In the genomic region with DNA sequence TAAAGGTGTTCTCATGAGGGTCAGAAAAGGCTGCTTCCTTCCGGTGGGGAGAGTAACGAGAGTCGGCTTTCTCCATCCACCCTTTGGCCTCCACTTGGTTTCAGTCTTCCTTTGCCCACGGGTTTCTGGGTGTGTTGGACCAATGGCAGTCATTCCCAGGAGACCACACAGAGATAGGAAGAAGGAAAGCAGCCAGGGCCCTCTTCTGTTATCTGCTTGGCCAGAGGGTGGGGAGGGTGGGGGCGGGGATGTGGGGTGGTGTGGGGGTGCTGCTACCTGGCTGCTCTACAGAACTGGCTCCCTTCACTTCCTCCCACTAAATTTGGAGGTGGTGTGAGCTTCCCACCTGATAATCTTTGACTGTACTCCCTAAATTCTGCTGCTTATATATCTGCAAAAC, we compare ENCODE assay signal across 9 mouse cellular contexts. TPM values are rescaled to one million over a fixed set of nuclear protein-coding genes. Genes with fewer than 3 reads are reported as not detected.
DNase-seq lines count a peak whose midpoint lies in the region; ATAC-seq and TF ChIP-seq lines count a peak whose summit lies in the region.
"Had no signal": no experiment of that assay in that cellular context is flagged by ENCODE, and none has a peak within 500 bp of the region (broad histone marks: within the 10 kb centered on the region; RNA-seq: fewer than 3 reads in every experiment).

No protein-coding gene starts in this region.

- no peak overlapping the region for H3K9ac ChIP-seq in forebrain, embryonic 14.5 days (ENCODE audit: low read length)
- H3K9ac ChIP-seq in hindbrain, postnatal 0 days (replicated peaks; ENCODE audit: low read length) = no peak overlapping the region

- H3K36me3 ChIP-seq in erythroblast, embryonic 14.5 days (ENCODE audit: control insufficient read depth) = peaks cover 6% of the 10 kb centered on the region; the same call in 1 of the 2 replicates
- no peaks in the 10 kb centered on the region for H3K36me3 ChIP-seq in forebrain, embryonic 14.5 days (ENCODE audit: control insufficient read depth, insufficient read depth, low read length)
- no peaks in the 10 kb centered on the region for H3K36me3 ChIP-seq in hindbrain, postnatal 0 days (ENCODE audit: insufficient read depth, low read length)
- H3K36me3 ChIP-seq in midbrain, embryonic 10.5 days = no peaks in the 10 kb centered on the region

- H3K4me2 ChIP-seq in forebrain, embryonic 14.5 days (ENCODE audit: low read length) = peak overlapping the region; percentile 90; the same call in 1 of the 2 replicates
- peak overlapping the region; percentile 96; the same call in 1 of the 2 replicates for H3K4me2 ChIP-seq in hindbrain, postnatal 0 days (ENCODE audit: low read depth, low read length)

- H3K27me3 ChIP-seq in erythroblast, embryonic 14.5 days (ENCODE audit: control insufficient read depth) = peaks cover 68% of the 10 kb centered on the region
- no peaks in the 10 kb centered on the region for H3K27me3 ChIP-seq in forebrain, embryonic 14.5 days (replicated peaks; ENCODE audit: control insufficient read depth, insufficient read depth, low read length)
- no peaks in the 10 kb centered on the region for H3K27me3 ChIP-seq in hindbrain, postnatal 0 days (ENCODE audit: insufficient read depth, low read length)
- H3K27me3 ChIP-seq in midbrain, embryonic 10.5 days (ENCODE audit: low read depth, poor library complexity, severe bottlenecking) = peaks cover 13% of the 10 kb centered on the region; the same call in 1 of the 2 replicates

- peaks cover 14% of the 10 kb centered on the region for H3K9me3 ChIP-seq in erythroblast, embryonic 14.5 days (ENCODE audit: control insufficient read depth, low read length)
- H3K9me3 ChIP-seq in forebrain, embryonic 14.5 days (replicated peaks; ENCODE audit: control insufficient read depth, low read length) = no peaks in the 10 kb centered on the region
- H3K9me3 ChIP-seq in hindbrain, postnatal 0 days (ENCODE audit: low read length) = no peaks in the 10 kb centered on the region
- no peaks in the 10 kb centered on the region for H3K9me3 ChIP-seq in midbrain, embryonic 10.5 days (replicated peaks)

- H3K4me1 ChIP-seq in erythroblast, embryonic 14.5 days (ENCODE audit: control insufficient read depth) = peaks cover 67% of the 10 kb centered on the region
- peaks cover 15% of the 10 kb centered on the region for H3K4me1 ChIP-seq in forebrain, embryonic 14.5 days (ENCODE audit: control insufficient read depth, insufficient read depth, low read length)
- H3K4me1 ChIP-seq in hindbrain, postnatal 0 days (ENCODE audit: insufficient read depth, low read length) = 0 out of 2 replicates have a peak, but pooled peaks cover 7% of the 10 kb centered on the region
- H3K4me1 ChIP-seq in midbrain, embryonic 10.5 days = peaks cover 45% of the 10 kb centered on the region

- no peak for TF ChIP-seq CTCF in hindbrain, postnatal 0 days (IDR thresholded peaks at IDR 0.05; ENCODE audit: low read depth)

- DNase-seq in forebrain, embryonic 14.5 days (ENCODE audit: low spot score) = no peak
- no peak for DNase-seq in hindbrain, postnatal 0 days (ENCODE audit: low spot score)
- no peak for DNase-seq in midbrain, embryonic 10.5 days (ENCODE audit: low spot score)
- no peak for DNase-seq in right cerebral cortex, postnatal 10 days (ENCODE audit: low spot score in 2 of 2)
- DNase-seq in spleen, postnatal 4 days (ENCODE audit: low spot score in 2 of 2) = no peak
- DNase-seq: gastrocnemius, postnatal 36 days had no signal

- no peak for ATAC-seq in erythroblast, adult 5-6 weeks (replicated peaks; ENCODE audit: low FRiP score, poor library complexity, severe bottlenecking)
- no peak for ATAC-seq in forebrain, embryonic 14.5 days
- no peak for ATAC-seq in hindbrain, postnatal 0 days
- ATAC-seq in megakaryocyte, adult 5-6 weeks (ENCODE audit: poor library complexity, severe bottlenecking) = no peak

- peak overlapping the region; percentile 27 for H3K4me3 ChIP-seq in erythroblast, embryonic 14.5 days (replicated peaks)
- H3K4me3 ChIP-seq in forebrain, embryonic 14.5 days (ENCODE audit: low read depth, low read length) = no peak overlapping the region
- no peak overlapping the region for H3K4me3 ChIP-seq in hindbrain, postnatal 0 days (ENCODE audit: low read length)
- peak overlapping the region; percentile 79 for H3K4me3 ChIP-seq in midbrain, embryonic 10.5 days

- no peak overlapping the region for H3K27ac ChIP-seq in forebrain, embryonic 14.5 days (ENCODE audit: low read depth, low read length)
- H3K27ac ChIP-seq in hindbrain, postnatal 0 days = no peak overlapping the region
- H3K27ac ChIP-seq in midbrain, embryonic 10.5 days (replicated peaks) = peak overlapping the region; percentile 100

- 24% methylated on average over 5 of the region's 5 CpGs for WGBS in forebrain, embryonic 14.5 days
- 38% methylated on average over 5 of the region's 5 CpGs for WGBS in hindbrain, postnatal 0 days
- WGBS in midbrain, embryonic 10.5 days = 22% methylated on average over 5 of the region's 5 CpGs

RNA-seq across cellular contexts. Expression of gene Rragd, which starts 1.2 kb away (rescaled TPM):
- polyA plus RNA-seq in erythroblast, embryonic 14.5 days (2012) = 0.10 and 0.34 TPM in 2 replicates
- total RNA-seq in erythroblast, adult 5-6 weeks (2015; ENCODE audit: low replicate concordance) = 3.8 and 7.1 TPM in 2 replicates
- total RNA-seq in erythroblast, adult 5-6 weeks (2017; ENCODE audit: low replicate concordance) = 10.0 and 19.5 TPM in 2 replicates
- polyA plus RNA-seq in forebrain, embryonic 14.5 days (2014; fragmentation: Nextera tagmentation; extraction: Ambion mirVana) = 17.6 and 22.7 TPM in 2 replicates
- 37.1 and 37.5 TPM in 2 replicates for total RNA-seq in hindbrain, postnatal 0 days (2014; rRNA removed)
- polyA plus RNA-seq in hindbrain, postnatal 0 days (2015; fragmentation: Nextera tagmentation; extraction: Ambion mirVana) = 26.1 and 29.3 TPM in 2 replicates
- 28.4 and 29.0 TPM in 2 replicates for polyA plus RNA-seq in midbrain, embryonic 10.5 days (2016; fragmentation: Nextera tagmentation; extraction: Ambion mirVana)
- 0.33 and 3.5 TPM in 2 replicates for total RNA-seq in megakaryocyte, adult 5-6 weeks (2015)
- 0.24 and 0.44 TPM in 2 replicates for total RNA-seq in megakaryocyte, adult 5-6 weeks (2017)

RNA-seq across cellular contexts. Expression of gene Ankrd6, which starts 31.0 kb away (rescaled TPM):
- polyA plus RNA-seq in erythroblast, embryonic 14.5 days (2012) = 0.01 and 0.03 TPM in 2 replicates
- 0.77 TPM in 1 of 2 replicates, not detected in the other for total RNA-seq in erythroblast, adult 5-6 weeks (2015; ENCODE audit: low replicate concordance)
- total RNA-seq in erythroblast, adult 5-6 weeks (2017; ENCODE audit: low replicate concordance) = 0.42 and 0.77 TPM in 2 replicates
- polyA plus RNA-seq in forebrain, embryonic 14.5 days (2014; fragmentation: Nextera tagmentation; extraction: Ambion mirVana) = 32.7 and 33.5 TPM in 2 replicates
- total RNA-seq in hindbrain, postnatal 0 days (2014; rRNA removed) = 26.5 and 32.3 TPM in 2 replicates
- polyA plus RNA-seq in hindbrain, postnatal 0 days (2015; fragmentation: Nextera tagmentation; extraction: Ambion mirVana) = 17.3 and 18.3 TPM in 2 replicates
- 23.7 and 32.0 TPM in 2 replicates for polyA plus RNA-seq in midbrain, embryonic 10.5 days (2016; fragmentation: Nextera tagmentation; extraction: Ambion mirVana)
- 0.42 TPM in 1 of 2 replicates, not detected in the other for total RNA-seq in megakaryocyte, adult 5-6 weeks (2015)
- 0.33 TPM in 1 of 2 replicates, not detected in the other for total RNA-seq in megakaryocyte, adult 5-6 weeks (2017)

RNA-seq across cellular contexts. Expression of gene Ube2j1, which starts 49.6 kb away (rescaled TPM):
- 4.8 and 5.6 TPM in 2 replicates for polyA plus RNA-seq in erythroblast, embryonic 14.5 days (2012)
- 18.6 and 23.4 TPM in 2 replicates for total RNA-seq in erythroblast, adult 5-6 weeks (2015; ENCODE audit: low replicate concordance)
- 15.5 and 28.6 TPM in 2 replicates for total RNA-seq in erythroblast, adult 5-6 weeks (2017; ENCODE audit: low replicate concordance)
- 53.5 and 53.9 TPM in 2 replicates for polyA plus RNA-seq in forebrain, embryonic 14.5 days (2014; fragmentation: Nextera tagmentation; extraction: Ambion mirVana)
- total RNA-seq in hindbrain, postnatal 0 days (2014; rRNA removed) = 104 TPM in 2 replicates
- polyA plus RNA-seq in hindbrain, postnatal 0 days (2015; fragmentation: Nextera tagmentation; extraction: Ambion mirVana) = 67.5 and 71.5 TPM in 2 replicates
- polyA plus RNA-seq in midbrain, embryonic 10.5 days (2016; fragmentation: Nextera tagmentation; extraction: Ambion mirVana) = 46.5 and 49.5 TPM in 2 replicates
- 57.6 and 61.3 TPM in 2 replicates for total RNA-seq in megakaryocyte, adult 5-6 weeks (2015)
- total RNA-seq in megakaryocyte, adult 5-6 weeks (2017) = 59.9 and 65.6 TPM in 2 replicates

Comparison
In these comparisons a context has a peak if more than half of its experiments do, and no peak if none do; other contexts are left out.
1. H3K4me3 ChIP-seq: peak in erythroblast, embryonic 14.5 days (single experiment) and midbrain, embryonic 10.5 days (single experiment); none in forebrain, embryonic 14.5 days (single experiment) and hindbrain, postnatal 0 days (single experiment).
2. RNA of gene Rragd, which starts 1.2 kb away (polyA plus RNA-seq): 28.4 to 29.0 TPM in midbrain, embryonic 10.5 days, 26.1 to 29.3 TPM in hindbrain, postnatal 0 days and 17.6 to 22.7 TPM in forebrain, embryonic 14.5 days; 0.10 to 0.34 TPM in erythroblast, embryonic 14.5 days; every median in the first group is over 10 times any median in the second.
3. RNA of gene Ankrd6, which starts 31.0 kb away (polyA plus RNA-seq): 32.7 to 33.5 TPM in forebrain, embryonic 14.5 days, 23.7 to 32.0 TPM in midbrain, embryonic 10.5 days and 17.3 to 18.3 TPM in hindbrain, postnatal 0 days; 0.01 to 0.03 TPM in erythroblast, embryonic 14.5 days; every median in the first group is over 10 times any median in the second.